Mouse (Mus musculus) brain, embryonic 18.5 days (tissue): ENCODE results near the gene Hoxb4.

Source experiments
- DNase-seq: peaks from one replicate; pipeline ENCODE4 v3.0.0-alpha.2; 2012; ENCODE audit warnings: low read depth, low spot score

Hoxb4 gene

GRCm38 (mm10) chr11:96317608-96318367, at the start of gene Hoxb4:
TSS of gene Hoxb4 (plus strand) at chr11:96318267.
- DNase-seq: no peak

- DNase-seq: no peak
Observed at GRCm38 (mm10) chr11:96269869-96270268, 48.2 kb upstream of the Hoxb4 start.

- DNase-seq: no peak
Observed at GRCm38 (mm10) chr11:96270996-96271540, 47.0 kb upstream of the Hoxb4 start, which contains the start of gene Hoxb9. TSS of gene Hoxb9 (plus strand) at chr11:96271457.

GRCm38 (mm10) chr11:96271541-96272011, 46.5 kb upstream of the Hoxb4 start:
- DNase-seq: no peak

GRCm38 (mm10) chr11:96272024-96272921, 45.8 kb upstream of the Hoxb4 start:
- no peak for DNase-seq

- DNase-seq: no peak
Observed at GRCm38 (mm10) chr11:96274428-96274827, 43.6 kb upstream of the Hoxb4 start.

GRCm38 (mm10) chr11:96275896-96276295, 42.2 kb upstream of the Hoxb4 start:
- no peak for DNase-seq

- DNase-seq: no peak
Observed at GRCm38 (mm10) chr11:96277151-96278044, 40.7 kb upstream of the Hoxb4 start.

- no peak for DNase-seq
Observed at GRCm38 (mm10) chr11:96278324-96278723, 39.7 kb upstream of the Hoxb4 start.

- DNase-seq: peak; percentile 64
Observed at GRCm38 (mm10) chr11:96278773-96279172, 39.3 kb upstream of the Hoxb4 start.

GRCm38 (mm10) chr11:96279421-96280233, 38.4 kb upstream of the Hoxb4 start:
- no peak for DNase-seq

- DNase-seq: no peak
Observed at GRCm38 (mm10) chr11:96280399-96281378, 37.4 kb upstream of the Hoxb4 start.

GRCm38 (mm10) chr11:96281396-96281795, 36.7 kb upstream of the Hoxb4 start:
- DNase-seq: no peak

GRCm38 (mm10) chr11:96281855-96282570, 36.1 kb upstream of the Hoxb4 start, which contains the start of gene Hoxb8:
TSS of gene Hoxb8 (plus strand) at chr11:96281905.
- no peak for DNase-seq

- DNase-seq: no peak
Observed at GRCm38 (mm10) chr11:96282795-96283430, 35.2 kb upstream of the Hoxb4 start.

- no peak for DNase-seq
Observed at GRCm38 (mm10) chr11:96284041-96284749, 33.9 kb upstream of the Hoxb4 start.
